Mouse (Mus musculus): ENCODE measurements around the gene Kdm4c. TPM values are rescaled to one million over a fixed set of nuclear protein-coding genes. Genes with fewer than 3 reads are reported as not detected.
"Not testable (repeated sequence)": the region's sequence is repeated elsewhere in the genome, so short reads cannot be mapped to it uniquely, and the experiment has no call there.

Gene Kdm4c
- total RNA-seq (2021): 10 to 100 TPM; 20.6 to 21.1 TPM
- long read RNA-seq, experiment 1, full-length matches to known transcripts: 6 of 10 reads
- long read RNA-seq, experiment 1, partial matches to known transcripts: 0 of 10 reads
- long read RNA-seq, experiment 1, other reads (novel, unspliced or antisense): 4 of 10 reads
- long read RNA-seq, experiment 2, full-length matches to known transcripts: 6 of 14 reads
- long read RNA-seq, experiment 2, partial matches to known transcripts: 2 of 14 reads
- long read RNA-seq, experiment 2, other reads (novel, unspliced or antisense): 6 of 14 reads

- no peak for DNase-seq (ENCODE audit: low spot score in 2 of 2)
- intact Hi-C loops (cut with DNase I): no loop called here
Measured at GRCm38 (mm10) chr4:74242176-74242575, at the start of gene Kdm4c. Gene Kdm4c, plus strand, starts transcription at chr4:74242497.

GRCm38 (mm10) chr4:74201281-74201811, 41.0 kb upstream of the Kdm4c start:
- intact Hi-C loops (cut with DNase I): no loop called here
- no peak for DNase-seq (ENCODE audit: low spot score in 2 of 2)

GRCm38 (mm10) chr4:74221780-74222179, 20.5 kb upstream of the Kdm4c start:
- intact Hi-C loops (cut with DNase I): loop anchor here (5.0 to 10.0 kb wide), 2 partner anchors 209 to 627 kb away; partner anchors contain the start of gene Frmd3
- not testable (repeated sequence) for DNase-seq (ENCODE audit: low spot score in 2 of 2)

DNA sequence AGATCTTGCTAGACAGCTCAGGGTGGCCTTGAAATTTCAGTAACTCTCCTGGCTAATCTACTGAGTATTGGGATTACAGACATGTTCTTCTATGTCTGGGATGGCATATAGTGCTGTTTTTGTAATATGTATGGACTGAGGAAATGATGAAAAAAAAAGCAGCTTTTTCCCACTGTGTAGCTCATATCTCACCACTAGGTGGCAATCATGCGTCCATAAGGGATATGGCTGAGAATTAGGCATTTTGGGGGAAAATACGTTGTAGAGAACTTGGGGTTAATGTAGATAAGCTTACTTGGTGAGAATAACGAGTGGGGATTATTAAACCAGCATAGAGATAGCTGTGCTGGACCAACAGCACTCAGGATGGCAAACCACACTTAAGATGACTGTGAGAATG, 19.9 kb upstream of the Kdm4c start:
- peak; percentile 23 to 27 for DNase-seq (ENCODE audit: low spot score in 2 of 2)
- intact Hi-C loops (cut with DNase I): loop anchor here (5.0 to 10.0 kb wide), 2 partner anchors 210 to 628 kb away; partner anchors contain the start of gene Frmd3

GRCm38 (mm10) chr4:74224210-74224609, 18.1 kb upstream of the Kdm4c start:
- no peak for DNase-seq (ENCODE audit: low spot score in 2 of 2)
- intact Hi-C loops (cut with DNase I): loop anchor here (5.0 to 10.0 kb wide), 2 partner anchors 212 to 629 kb away; partner anchors contain the start of gene Frmd3

DNA sequence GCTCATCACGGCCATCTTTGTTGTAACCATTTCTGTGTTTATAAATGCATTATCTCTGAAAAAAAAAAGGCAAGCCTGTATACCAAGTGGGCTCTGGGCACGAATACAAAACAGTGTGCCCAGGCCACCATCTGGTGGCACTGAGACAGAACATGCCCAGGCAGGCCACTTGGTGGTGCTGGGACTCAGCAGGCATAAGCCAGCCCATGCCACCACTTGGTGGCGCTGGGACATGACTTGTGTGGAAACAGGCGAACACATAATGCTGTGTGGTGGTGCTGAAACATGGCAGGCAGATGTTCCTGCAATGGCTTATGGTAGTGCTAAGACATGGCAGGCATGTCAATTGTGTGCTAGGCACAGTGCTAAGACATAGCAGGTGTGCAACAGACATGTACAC, 11.3 kb upstream of the Kdm4c start:
- peak in 1 of 2 experiments; percentile 58 for DNase-seq (ENCODE audit: low spot score in 2 of 2)
- intact Hi-C loops (cut with DNase I): no loop called here

GRCm38 (mm10) chr4:74231405-74231804, 10.9 kb upstream of the Kdm4c start:
- intact Hi-C loops (cut with DNase I): no loop called here
- peak; percentile 53 to 56 for DNase-seq (ENCODE audit: low spot score in 2 of 2)

DNA sequence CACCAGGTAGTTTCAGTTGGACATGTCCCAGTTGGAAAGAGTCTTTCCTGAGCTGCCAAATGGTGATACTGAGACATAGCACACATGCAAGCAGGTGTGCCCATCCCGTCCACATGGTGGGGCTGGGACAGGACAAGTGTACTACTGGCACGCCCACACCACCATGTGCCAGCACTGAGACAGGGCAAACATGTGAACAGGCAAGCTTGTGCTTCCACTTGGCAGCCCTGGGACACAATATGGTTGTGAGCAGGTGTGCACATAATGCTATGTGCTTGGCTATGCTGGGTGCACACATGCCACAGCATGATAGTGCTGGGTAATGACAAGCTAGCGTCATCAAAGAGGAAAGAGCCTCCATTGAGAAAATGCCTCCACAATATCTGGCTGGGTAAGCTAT, 8.8 kb upstream of the Kdm4c start:
- intact Hi-C loops (cut with DNase I): no loop called here
- no peak for DNase-seq (ENCODE audit: low spot score in 2 of 2)

GRCm38 (mm10) chr4:74251348-74252244, 9.3 kb downstream of the Kdm4c start:
- peak; percentile 98 to 99 for DNase-seq (ENCODE audit: low spot score in 2 of 2)
- intact Hi-C loops (cut with DNase I): no loop called here

DNA sequence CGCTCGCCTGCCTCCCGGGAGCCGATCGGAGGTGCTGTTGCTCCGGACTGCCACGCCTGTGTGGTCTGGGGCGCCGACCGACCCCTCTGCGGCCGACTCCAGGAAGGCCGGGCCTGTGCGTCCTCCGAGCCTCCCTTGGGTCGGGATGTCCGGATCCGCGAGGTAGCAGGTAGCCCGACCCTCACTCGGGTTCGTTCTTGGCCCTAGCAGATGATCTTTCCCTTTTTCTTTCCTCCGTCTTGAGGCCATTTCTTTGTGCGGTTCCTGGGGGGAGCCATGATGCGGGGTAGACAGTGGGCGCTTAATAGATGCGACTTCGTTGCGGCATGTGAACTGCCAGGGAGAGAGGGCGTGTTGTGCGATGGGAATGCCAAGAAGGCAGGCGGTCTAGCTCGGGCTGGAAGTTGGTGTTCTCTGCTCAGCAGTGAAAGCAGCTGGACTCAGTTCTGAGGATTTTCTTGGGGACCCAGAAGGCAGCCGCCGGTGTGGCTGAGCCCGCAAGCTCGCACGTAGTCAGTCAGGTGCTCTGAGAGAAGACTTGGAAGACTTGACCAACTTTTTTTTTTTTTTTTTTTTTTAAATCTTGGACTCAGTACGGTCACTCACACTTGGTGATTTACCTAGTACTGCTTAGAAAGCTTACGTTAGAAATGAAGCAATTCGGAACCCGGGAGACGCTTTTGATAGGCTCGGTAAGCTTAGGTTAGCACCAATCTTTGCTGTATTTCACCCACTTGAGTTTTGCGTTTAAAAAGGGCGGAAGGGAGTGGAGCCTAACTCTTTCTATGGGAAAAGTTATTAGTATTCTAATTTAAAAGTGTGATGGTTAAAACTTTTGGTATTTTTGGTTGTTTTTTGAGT, 10.2 kb downstream of the Kdm4c start:
- DNase-seq (ENCODE audit: low spot score in 2 of 2): peak; percentile 54 to 58
- intact Hi-C loops (cut with DNase I): no loop called here

DNA sequence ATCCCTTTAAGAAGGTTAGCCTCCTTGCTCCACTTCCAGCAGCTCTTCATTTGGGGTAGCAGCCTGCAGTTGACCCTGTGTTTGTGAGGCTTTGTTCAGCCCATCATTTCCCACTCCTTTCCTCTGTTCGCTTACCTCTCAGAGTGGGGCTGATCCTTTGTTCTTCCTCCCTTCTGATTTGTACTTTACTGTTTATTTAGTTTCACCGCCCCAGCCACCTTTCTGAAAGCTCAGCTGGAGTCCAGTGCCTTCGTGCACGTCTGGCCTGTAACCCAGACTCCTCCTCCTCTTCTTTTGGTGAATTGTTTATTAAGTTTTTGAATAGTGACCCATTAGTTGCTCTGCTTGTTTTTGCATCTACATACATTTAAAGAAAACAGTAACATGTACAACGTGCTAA, 15.6 kb downstream of the Kdm4c start:
- no peak for DNase-seq (ENCODE audit: low spot score in 2 of 2)
- intact Hi-C loops (cut with DNase I): no loop called here

GRCm38 (mm10) chr4:74258538-74258937, 16.2 kb downstream of the Kdm4c start:
- DNase-seq (ENCODE audit: low spot score in 2 of 2): no peak
- intact Hi-C loops (cut with DNase I): no loop called here

DNA sequence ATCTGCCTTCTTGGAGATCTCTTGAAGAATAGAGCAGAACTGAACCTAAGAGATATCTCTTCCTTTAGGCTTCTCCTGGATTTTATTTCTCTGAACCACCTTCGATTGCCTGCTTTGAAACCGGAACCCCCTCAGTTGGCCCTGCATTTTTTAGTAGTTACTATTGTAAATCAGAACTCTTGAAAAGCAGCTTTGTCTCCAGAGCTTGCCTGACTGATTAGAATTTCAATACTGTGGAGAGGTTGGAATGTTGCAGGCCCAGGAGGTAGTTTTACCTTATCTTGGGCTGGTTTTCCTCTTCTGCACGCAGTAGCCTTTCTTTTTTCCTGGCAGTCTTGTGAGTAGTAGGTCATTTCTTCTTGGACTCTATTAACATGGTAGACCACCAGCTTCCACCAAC, 17.0 kb downstream of the Kdm4c start:
- intact Hi-C loops (cut with DNase I): no loop called here

GRCm38 (mm10) chr4:74261879-74262278, 19.6 kb downstream of the Kdm4c start:
- intact Hi-C loops (cut with DNase I): no loop called here

More for the DNA sequence above, 17.0 kb downstream of the Kdm4c start:
- DNase-seq (ENCODE audit: low spot score in 2 of 2): no peak

DNA sequence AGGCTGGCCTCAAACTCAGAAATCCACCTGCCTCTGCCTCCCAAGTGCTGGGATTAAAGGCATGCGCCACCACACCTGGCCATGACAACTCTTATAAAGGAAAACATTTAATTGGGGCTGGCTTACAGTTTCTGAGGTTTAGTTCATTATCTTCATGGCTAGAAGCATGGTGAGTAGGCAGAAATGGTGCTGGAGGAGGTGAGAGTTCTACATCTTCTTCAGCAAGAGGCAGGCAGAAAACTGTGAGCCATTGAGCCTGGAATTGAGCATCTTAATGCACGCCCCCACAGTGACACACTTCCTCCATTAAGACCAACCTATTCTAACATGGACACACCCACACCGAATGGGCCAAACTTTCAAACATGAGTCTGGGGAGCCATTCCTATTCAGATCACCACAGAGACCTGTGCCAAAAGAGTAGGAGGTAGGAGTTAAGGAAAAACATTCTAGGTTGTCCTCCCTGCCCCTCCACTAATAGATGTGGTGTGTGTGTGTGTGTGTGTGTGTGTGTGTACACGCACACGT, 22.2 kb downstream of the Kdm4c start:
- intact Hi-C loops (cut with DNase I): no loop called here

More at GRCm38 (mm10) chr4:74261879-74262278, 19.6 kb downstream of the Kdm4c start:
- no peak for DNase-seq (ENCODE audit: low spot score in 2 of 2)

GRCm38 (mm10) chr4:74271180-74271579, 28.9 kb downstream of the Kdm4c start:
- intact Hi-C loops (cut with DNase I): no loop called here
- no peak for DNase-seq (ENCODE audit: low spot score in 2 of 2)

More for the DNA sequence above, 22.2 kb downstream of the Kdm4c start:
- DNase-seq (ENCODE audit: low spot score in 2 of 2): no peak

- intact Hi-C loops (cut with DNase I): no loop called here
- DNase-seq (ENCODE audit: low spot score in 2 of 2): no peak
Measured at GRCm38 (mm10) chr4:74277486-74277885, 35.2 kb downstream of the Kdm4c start.

GRCm38 (mm10) chr4:74280170-74280569, 37.9 kb downstream of the Kdm4c start:
- intact Hi-C loops (cut with DNase I): no loop called here
- no peak for DNase-seq (ENCODE audit: low spot score in 2 of 2)

GRCm38 (mm10) chr4:74287851-74288250, 45.6 kb downstream of the Kdm4c start:
- DNase-seq (ENCODE audit: low spot score in 2 of 2): no peak
- intact Hi-C loops (cut with DNase I): no loop called here

Data from left cerebral cortex, postnatal 14 days (tissue).